Mouse (Mus musculus) ES-E14 (cell line): ENCODE results near the gene Ltb. TPM values are rescaled to one million over a fixed set of nuclear protein-coding genes. Genes with fewer than 3 reads are reported as not detected.

ENCODE experiments used
- DNase-seq: peaks from one replicate; pipeline ENCODE4 v3.0.0-alpha.2; 2013; ENCODE audit warnings: low read depth, low spot score
- H3K27ac ChIP-seq: 2 replicates; pipeline ENCODE4 v1.5.1; 2012; ENCODE audit warnings: low read depth, mild to moderate bottlenecking, low read length, moderate library complexity, mixed read lengths; ENCODE audit not compliant: poor library complexity, insufficient read depth, severe bottlenecking
- H3K36me3 ChIP-seq: 2 replicates; pipeline ENCODE4 v1.6.1; 2012; ENCODE audit warnings: mild to moderate bottlenecking, low read length, moderate library complexity, mixed read lengths; ENCODE audit not compliant: control insufficient read depth, poor library complexity, insufficient read depth, severe bottlenecking
- H3K4me1 ChIP-seq, 2 experiments: fragments of 150-350 bp in 1 of 2; sonication (generic) in 1 of 2; 2 replicates each; pipeline ENCODE4 v1.6.1; 2012; ENCODE audit warnings: low read length in 2 of 2, mild to moderate bottlenecking in 1 of 2, mixed read lengths in 1 of 2; ENCODE audit not compliant: control insufficient read depth in 2 of 2, insufficient read depth in 2 of 2, poor library complexity in 1 of 2
- H3K4me3 ChIP-seq, 2 experiments: fragments of 150-350 bp in 1 of 2; sonication (generic) in 1 of 2; 2 replicates each; pipeline ENCODE4 v1.5.1; 2012; ENCODE audit warnings: low read length in 2 of 2, low read depth in 1 of 2, mild to moderate bottlenecking in 1 of 2, mixed read lengths in 1 of 2; ENCODE audit not compliant: insufficient read depth in 1 of 2, poor library complexity in 1 of 2, severe bottlenecking in 1 of 2
- H3K9ac ChIP-seq: 2 replicates; pipeline ENCODE4 v1.6.1; 2012; ENCODE audit warnings: low read depth, mild to moderate bottlenecking, low read length, mixed read lengths; ENCODE audit not compliant: poor library complexity, insufficient read depth, severe bottlenecking
- H3K9me3 ChIP-seq: fragments of 150-350 bp; sonication (generic); 2 replicates; pipeline ENCODE4 v1.6.1; 2012; ENCODE audit warnings: low read depth, mild to moderate bottlenecking, low read length; ENCODE audit not compliant: control insufficient read depth, insufficient read depth
- CHD2 ChIP-seq: IDR thresholded peaks from 2 replicates; pipeline ENCODE4 v1.6.1; 2014; ENCODE audit warnings: mild to moderate bottlenecking, low read depth, low read length, inconsistent platforms
- HCFC1 ChIP-seq: IDR thresholded peaks from 2 replicates; pipeline ENCODE4 v1.6.1; 2012; ENCODE audit warnings: low read length, inconsistent platforms, borderline replicate concordance; ENCODE audit not compliant: insufficient read depth
- MAFK ChIP-seq: IDR thresholded peaks from 2 replicates; pipeline ENCODE4 v1.6.1; 2014; ENCODE audit warnings: mild to moderate bottlenecking, low read depth, low read length, inconsistent platforms; ENCODE audit not compliant: insufficient read depth
- ZC3H11A ChIP-seq: IDR thresholded peaks from 2 replicates; pipeline ENCODE4 v1.6.1; 2012; ENCODE audit warnings: low read depth, mild to moderate bottlenecking, inconsistent platforms, low read length, borderline replicate concordance
- ZNF384 ChIP-seq: IDR thresholded peaks from 2 replicates; pipeline ENCODE4 v1.6.1; 2012; ENCODE audit warnings: low read depth, low read length, inconsistent platforms
- in situ Hi-C, 2 experiments: fragments of 600-800 bp; cut with MboI; formaldehyde crosslinking; loops; one replicate each; pipeline ENCODE4 v1.15.1; 2025; ENCODE audit warnings: low sequenced_read_pairs in 2 of 2, inconsistent platforms in 1 of 2; ENCODE audit not compliant: unreplicated experiment in 2 of 2
- total RNA-seq: library from RNA; depleted of rRNA; stranded (reverse); fragments of 300-350 nt; gene quantifications from 2 replicates; pipeline ENCODE4 v1.2.3, GENCODE M21; 2012

Gene Ltb
- total RNA-seq, 1 experiment: 10.1 TPM

DNA sequence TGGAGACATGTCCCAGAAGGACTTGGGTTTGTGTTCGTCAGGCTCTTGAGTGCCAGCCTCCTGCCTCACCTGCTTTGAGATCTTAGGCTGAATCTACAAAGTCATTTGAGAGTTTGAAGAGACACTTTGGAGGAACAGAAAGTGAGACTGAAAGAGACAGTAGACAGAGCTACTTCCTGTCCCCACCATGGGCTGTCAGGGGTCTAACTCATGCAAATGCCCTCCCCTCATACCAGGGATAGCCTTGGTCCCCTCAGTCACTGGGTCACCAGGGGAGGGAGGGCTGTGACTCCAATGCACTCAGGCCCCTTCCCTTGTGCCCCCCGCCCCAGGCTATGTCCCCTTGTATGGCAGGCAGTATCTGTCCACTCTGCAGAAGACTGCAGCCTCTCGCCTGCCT, 20.9 kb upstream of the Ltb start:
- no peaks in the 10 kb centered on the region for H3K9me3 ChIP-seq
- no peak for DNase-seq
- no peak overlapping the region for H3K9ac ChIP-seq
- no peak overlapping the region for H3K4me3 ChIP-seq
- no peaks in the 10 kb centered on the region for H3K36me3 ChIP-seq
- TF ChIP-seq CHD2 (no peak), ZNF384 (no peak), HCFC1 (no peak), MAFK (no peak), ZC3H11A (no peak)
- no peaks in the 10 kb centered on the region for H3K4me1 ChIP-seq
- in situ Hi-C loops: no loop called here
- H3K27ac ChIP-seq: no peak overlapping the region

- H3K4me1 ChIP-seq: no peaks in the 10 kb centered on the region
- DNase-seq: no peak
- no peaks in the 10 kb centered on the region for H3K36me3 ChIP-seq
- H3K9ac ChIP-seq: no peak overlapping the region
- H3K4me3 ChIP-seq: no peak overlapping the region
- TF ChIP-seq CHD2: no peak
- in situ Hi-C loops: no loop called here
- H3K9me3 ChIP-seq: no peaks in the 10 kb centered on the region
- no peak overlapping the region for H3K27ac ChIP-seq
Observed at GRCm38 (mm10) chr17:35174201-35174977, 19.9 kb upstream of the Ltb start.

- in situ Hi-C loops: no loop called here
- no peak overlapping the region for H3K4me3 ChIP-seq
- no peak overlapping the region for H3K9ac ChIP-seq
- DNase-seq: no peak
- H3K36me3 ChIP-seq: no peaks in the 10 kb centered on the region
- H3K9me3 ChIP-seq: no peaks in the 10 kb centered on the region
- TF ChIP-seq ZNF384 (no peak), MAFK (no peak), ZC3H11A (no peak)
- H3K4me1 ChIP-seq: no peaks in the 10 kb centered on the region
- no peak overlapping the region for H3K27ac ChIP-seq
Observed at GRCm38 (mm10) chr17:35175382-35175781, 18.9 kb upstream of the Ltb start.

DNA sequence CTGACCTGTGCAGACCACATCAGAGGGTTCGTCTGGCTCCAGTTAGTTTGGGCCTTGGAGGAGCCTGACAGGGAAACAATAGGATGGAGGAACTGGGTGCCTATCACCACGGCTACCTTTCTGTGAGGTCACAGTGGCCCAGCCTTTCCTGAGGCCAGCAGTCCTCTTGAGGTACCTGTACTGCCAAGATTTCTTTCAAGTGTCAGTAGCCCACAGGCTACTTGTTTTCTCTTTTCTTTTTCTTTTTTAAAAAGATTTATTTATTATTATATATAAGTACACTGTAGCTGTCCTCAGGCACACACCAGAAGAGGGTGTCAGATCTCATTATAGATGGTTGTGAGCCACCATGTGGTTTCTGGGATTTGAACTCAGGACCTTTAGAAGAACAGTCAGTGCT, 18.3 kb upstream of the Ltb start, which contains the start of gene Aif1:
Aif1 (minus strand) TSS at position 101 of the 400 bp plus-strand sequence.
- in situ Hi-C loops: no loop called here
- Histone ChIP-seq H3K4me3 (no peak within 1 kb of the TSS), H3K9me3 (no peaks in the 10 kb centered on the region), H3K27ac (no peak within 1 kb of the TSS), H3K9ac (no peak within 1 kb of the TSS), H3K36me3 (no peaks in the 10 kb centered on the region), H3K4me1 (no peaks in the 10 kb centered on the region)
- TF ChIP-seq ZC3H11A (no peak), MAFK (no peak)
- no peak for DNase-seq

DNA sequence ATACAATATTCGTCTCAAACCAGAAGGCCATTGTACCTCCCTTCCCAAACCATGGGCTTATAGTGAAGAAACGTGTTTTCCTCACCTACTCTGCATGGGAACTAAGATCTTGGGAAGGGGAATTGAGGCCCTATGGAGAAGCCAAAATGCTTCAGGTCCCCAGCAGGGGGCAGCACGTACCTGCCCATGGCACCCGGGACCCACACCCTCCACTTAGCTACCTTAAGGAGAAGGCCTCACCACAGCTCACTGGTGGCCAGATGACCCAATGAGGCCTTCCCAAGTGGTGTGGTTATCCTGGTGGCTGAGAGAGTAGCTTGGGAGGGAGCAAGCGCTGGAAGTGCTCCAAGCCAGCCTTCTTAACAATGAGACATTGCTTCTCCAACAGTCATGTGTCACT, 15.7 kb upstream of the Ltb start:
- in situ Hi-C loops: no loop called here
- no peak overlapping the region for H3K4me3 ChIP-seq
- peaks cover 0 to 2% of the 10 kb centered on the region in 2 experiments; a peak in 1 of 4 replicates for H3K4me1 ChIP-seq
- DNase-seq: no peak
- H3K9me3 ChIP-seq: no peaks in the 10 kb centered on the region
- no peak overlapping the region for H3K27ac ChIP-seq
- TF ChIP-seq ZC3H11A: 0 out of 2 replicates have a peak, but pooled peaks have one; percentile 11
- TF ChIP-seq CHD2: no peak
- no peak for TF ChIP-seq HCFC1
- TF ChIP-seq MAFK: no peak
- no peak overlapping the region for H3K9ac ChIP-seq
- no peaks in the 10 kb centered on the region for H3K36me3 ChIP-seq
